Mouse (Mus musculus): ENCODE results near the gene Papola.

Gene Papola

DNA sequence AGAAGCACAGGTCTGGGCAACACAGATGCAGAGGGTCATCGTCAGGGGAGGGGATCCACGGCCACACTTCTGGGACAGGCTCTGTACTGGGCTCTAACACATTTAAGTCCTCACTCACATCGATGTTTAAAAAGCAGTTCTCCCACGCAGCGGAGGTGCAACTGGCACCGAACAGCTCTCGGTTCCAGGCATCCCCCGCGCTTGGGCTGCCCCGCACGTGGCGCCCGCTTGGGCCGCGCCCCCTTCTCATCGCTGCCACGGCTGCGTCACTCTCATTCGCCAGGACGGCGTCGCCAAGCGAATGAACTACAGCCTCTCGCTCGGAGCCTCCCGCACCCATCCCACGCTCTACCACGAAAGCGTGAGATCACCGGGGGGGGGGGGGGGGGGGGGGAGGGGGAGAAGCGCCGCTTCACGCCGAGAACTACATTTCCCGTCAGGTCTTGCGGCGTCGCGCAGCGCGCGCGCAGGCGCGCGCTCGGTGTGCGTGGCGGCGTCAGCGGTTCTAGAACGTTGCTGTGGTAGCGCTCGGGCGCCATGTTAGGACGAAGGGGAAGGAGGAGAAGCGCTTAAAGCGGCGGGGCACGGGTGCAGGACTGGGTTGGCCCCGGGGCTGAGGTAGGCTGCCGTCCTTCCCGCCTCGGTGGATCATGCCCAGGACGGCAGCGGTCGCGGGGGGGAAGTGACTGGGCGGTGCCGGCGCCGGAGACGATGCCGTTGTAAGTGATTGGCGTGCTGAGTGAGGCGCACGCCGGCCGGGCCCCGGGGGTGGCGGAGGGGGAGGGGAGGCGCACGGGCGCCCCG lies at the start of gene Papola:
Papola (plus strand) TSS at position 499 of the 804 bp plus-strand sequence.
- DNase-seq, result peak; percentile 90 to 92

DNA sequence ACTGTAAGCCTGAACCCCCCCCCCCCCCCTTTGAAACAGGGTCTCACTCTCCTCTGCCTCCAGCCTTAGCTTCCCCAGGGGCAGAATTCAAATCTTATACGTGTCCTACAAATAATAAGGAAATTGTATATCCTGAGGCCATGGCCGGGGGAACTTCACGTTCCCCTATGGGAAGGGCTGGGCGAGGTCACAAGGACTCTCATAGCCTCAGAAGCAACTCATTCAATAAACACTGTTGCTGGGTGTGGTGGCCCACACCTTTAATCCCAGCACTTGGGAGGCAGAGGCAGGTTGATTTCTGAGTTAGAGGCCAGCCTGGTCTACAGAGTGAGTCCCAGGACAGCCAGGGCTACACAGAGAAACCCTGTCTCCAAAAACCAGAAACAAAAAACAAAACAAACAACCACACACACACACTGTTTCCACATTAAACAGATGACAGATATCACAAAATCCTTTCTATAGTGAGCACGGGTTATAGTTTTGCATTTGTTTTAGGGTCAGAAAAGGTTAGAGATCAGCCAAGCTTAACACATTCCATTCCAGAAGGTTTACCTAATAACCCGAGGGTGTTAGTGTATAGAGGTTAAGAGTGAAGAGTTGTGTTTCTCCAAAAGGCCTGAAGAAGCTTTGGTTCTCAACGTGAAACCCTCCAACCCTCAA lies 49.1 kb upstream of the Papola start:
- no peak for DNase-seq

DNA sequence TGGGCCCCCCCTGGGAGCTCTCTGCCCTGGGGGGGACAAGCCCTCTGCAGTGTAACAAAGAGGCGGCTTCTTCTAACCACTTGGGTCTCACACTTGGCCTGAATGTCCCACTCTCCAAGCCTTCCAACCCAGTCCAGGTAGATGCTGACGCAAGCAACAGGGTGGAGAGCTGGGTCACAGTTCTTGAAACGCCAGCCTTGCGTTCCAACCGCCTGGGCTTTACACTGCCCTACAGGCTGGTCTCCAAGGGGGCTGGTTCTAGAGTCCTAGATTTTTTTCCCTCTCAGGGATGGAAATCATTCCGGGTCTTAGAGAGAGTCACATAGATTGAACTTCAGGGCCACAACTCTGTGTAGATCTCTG lies 48.6 kb upstream of the Papola start:
- DNase-seq, result no peak

DNA sequence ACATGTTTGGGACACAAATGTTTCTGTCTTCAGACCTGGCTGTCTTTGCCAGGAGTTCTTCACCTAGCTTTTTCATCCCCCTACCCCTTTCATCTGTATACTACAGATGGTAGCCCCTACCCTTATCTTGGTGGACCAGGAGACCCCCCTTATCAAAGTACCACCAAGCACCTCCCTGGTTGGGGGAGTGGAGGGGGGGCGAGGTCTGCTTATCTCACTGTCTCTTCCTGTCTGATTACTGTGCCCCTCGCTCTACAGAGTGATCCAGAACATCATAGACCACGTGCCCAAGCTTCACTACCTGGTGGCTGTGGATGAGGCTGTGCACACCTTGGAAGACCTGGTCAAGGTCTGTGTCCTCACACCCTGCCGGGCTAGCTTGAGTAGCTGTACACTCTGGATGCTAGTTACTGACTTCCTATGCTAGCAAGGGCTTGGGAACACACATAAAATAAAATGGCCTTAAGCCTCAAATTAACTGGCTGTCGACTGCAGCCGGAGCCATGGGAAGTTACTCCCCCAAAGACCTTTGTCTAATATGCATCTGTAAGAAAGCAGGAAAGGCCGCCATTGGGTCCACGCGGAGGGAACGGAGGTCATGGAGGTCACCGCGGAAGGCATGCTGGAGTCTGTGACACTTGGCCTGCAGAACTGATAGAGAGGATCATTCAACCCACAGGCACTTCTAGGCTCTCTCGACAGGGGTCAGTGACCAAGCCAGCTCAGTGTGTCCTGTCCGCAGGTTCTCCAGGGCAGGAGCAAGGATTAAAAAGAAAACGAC lies 46.0 kb upstream of the Papola start:
- no peak for DNase-seq

DNA sequence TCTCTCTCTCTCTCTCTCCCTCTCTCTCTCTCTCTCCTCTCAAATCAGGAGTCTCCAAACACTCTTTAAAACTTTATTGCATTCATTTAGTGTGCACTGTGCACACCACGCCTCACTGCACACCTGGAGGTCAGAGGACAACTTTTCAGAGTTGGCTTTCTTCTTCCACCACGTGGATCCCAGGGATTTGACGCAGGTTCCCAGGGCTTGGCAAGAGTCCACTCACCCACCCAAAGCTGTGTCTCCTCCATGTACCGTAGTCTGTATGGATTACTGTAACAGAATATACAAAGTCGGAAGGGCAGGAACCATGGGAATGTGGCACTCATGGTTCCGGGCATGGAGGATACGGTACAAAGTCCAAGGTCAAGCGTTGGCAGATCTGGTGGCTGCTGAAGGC lies 44.8 kb upstream of the Papola start:
- no peak for DNase-seq

DNA sequence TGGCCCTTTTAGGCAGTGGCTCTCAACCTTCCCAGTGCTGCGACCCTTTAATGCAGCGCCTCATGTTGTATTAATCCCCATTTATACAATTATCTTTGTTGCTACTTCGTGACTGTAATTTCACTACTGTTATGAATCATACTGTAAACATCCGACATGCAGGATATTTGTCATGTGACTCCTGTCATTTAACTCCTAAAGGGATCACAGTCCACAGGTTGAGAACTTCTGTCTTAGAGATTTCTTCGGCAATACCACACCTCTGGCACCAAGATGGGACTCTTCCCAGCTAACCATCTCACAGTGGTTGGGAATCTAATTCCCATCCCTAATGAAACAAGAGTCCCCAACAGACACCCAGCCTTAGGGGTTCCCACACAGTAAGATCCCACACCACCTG lies 36.4 kb upstream of the Papola start:
- DNase-seq, result no peak

DNA sequence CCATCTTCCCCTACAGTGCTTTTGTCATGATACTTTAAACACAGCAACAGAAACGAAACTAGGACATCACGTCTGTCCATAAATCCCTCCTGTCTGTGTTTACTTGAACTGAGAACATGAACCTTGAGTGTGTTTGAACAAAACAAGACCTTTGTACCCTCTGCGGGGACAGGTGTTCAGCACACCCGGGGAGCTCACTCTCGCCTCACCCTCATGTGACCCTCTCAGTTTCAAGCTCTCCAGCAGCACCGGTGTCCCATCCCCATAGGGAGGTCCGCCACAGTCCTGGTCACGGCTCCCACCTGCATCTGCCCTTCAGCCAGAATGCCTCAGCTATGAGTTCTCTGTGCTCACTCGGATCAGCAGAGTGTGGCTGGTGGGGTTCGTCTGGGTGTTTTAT lies 30.7 kb upstream of the Papola start:
- DNase-seq, result no peak

DNA sequence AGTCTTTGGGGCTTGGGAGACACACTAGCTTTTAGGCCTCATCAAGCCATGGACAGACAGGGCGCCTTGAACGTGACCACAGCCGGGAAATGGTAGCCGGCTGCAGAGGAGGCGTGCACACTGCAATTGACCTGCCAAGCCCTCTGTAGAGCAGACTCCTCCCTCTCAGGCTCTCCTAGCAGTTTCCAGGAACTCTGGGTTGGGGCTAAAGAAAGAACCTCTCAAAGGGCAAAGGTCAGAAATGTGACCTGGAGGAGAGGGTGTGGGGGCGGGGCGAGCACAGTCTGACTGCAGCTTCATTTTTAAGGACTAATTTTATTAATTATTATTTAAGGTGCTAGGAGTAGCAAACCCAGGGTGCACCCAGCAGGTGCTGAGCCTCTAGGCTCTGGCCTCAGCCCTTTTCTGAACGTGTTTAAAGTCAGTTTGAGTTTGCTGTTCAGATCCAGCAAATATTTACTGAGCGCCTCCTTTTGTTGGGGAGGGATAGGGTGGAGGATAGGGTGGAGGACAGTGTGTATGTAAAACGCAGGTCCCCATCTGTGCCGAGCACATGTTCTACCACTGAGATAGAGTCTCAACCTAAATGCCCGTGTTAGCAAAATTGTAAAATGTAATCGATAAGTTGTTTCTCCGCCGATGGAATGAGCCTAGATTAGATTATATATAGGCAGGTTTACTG lies 26.5 kb upstream of the Papola start:
- DNase-seq, result no peak

DNA sequence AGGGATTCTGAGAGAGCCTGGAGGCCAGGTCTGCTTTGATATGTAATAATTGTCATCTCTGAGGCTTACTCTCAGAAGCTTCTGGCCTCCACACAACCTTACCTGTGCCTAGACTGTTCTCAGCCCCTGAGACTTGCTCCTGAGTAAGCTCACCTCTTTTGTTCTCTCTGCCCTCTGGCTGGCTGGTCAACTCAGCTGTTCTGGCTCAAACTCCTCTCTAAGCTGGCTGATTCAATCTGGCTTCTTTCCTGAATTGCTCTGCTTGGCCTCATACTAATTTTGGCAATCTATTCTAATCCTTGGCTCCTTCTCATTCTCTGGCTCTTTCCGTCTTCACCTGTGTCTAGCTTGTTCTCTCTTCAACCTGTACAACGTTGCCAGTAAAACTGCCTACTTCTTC lies 25.6 kb upstream of the Papola start:
- DNase-seq, result no peak

DNA sequence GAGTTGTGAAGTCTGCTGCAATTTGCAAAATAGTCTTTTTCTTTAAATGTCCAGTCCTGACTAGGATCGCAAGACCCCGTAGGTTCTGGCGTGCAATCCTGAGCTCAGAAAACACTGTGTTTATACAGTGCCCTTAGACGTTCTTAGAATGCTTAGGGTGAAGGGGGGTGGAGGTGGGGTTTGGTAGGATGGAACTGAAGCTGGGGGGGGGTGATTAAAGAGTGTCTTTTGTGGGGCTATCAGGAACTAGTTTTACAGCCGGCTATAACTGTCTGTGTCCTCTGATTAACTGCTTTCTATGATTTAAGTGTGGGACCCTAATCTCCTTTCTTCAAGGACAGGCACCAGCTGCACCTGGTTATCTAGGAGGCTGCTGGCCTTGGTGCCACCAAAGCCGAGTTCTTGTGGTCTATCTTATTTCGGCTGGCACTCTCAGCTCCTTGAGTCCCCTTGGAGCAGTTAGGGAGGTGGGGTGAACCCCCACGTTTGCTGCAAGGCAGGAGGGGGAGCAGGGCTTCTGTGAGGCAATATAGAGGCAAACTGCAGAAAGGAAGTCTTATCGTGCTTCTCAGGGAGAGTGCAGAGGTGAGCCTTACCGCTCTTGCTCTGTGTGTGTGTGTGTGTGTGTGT lies 24.5 kb upstream of the Papola start:
- no peak for DNase-seq

DNA sequence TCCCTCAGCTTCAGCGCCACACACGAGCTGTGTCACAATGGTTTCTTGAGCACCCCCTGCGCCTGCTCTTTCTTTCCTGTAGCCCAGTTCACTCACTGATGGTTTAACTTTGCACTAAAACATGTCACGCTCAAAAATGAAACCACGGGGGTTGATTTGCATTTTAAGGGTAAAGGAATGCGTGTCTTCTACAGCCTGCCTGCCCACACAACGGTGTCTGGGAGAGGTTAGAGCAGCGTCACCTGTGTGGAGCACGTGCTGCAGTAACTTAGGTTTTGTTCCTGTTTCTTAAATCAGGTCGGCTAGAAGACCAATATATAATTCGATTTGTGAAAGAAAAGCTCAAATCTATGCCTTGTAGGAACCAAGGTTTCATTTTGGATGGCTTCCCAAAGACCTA lies 23.3 kb upstream of the Papola start:
- DNase-seq, result no peak

DNA sequence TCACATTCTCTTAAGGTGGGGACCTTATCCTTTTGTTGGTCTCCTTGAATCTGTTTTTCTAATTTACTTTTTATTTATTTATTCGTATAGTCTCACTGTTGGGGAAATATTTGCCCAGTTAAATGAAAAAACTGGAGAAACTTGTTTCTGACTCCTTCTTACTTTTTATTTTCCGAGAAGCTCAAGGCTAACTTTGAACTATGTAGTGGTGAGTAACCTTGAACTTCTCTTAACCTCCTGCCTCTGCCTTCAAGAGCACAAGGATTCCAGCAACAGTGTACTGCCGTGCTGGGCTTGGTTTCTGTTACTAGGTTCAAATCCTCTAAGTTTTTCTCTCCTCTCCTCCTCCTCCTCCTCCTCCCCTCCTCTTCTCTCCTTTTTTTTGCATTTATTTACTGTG lies 22.9 kb upstream of the Papola start:
- no peak for DNase-seq

DNA sequence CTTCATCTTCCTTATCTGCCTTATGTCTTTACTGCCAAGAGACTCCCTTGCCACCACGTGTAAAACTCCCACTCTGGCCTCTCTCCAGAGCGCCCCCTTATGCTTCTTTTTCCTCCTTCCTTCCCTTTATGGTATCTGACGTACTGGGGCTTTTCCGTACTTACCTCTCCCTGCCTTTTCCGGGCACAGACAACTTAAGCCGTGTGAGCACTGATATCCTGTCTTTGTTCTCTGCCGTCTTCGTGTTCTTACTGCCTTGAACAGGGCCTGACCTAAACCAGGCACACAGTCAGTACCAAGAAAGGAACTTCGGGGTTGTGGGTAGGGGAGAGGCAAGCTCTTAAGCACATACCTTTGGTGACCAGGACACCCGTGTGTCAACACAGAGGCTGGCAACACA lies 14.8 kb upstream of the Papola start:
- no peak for DNase-seq

DNA sequence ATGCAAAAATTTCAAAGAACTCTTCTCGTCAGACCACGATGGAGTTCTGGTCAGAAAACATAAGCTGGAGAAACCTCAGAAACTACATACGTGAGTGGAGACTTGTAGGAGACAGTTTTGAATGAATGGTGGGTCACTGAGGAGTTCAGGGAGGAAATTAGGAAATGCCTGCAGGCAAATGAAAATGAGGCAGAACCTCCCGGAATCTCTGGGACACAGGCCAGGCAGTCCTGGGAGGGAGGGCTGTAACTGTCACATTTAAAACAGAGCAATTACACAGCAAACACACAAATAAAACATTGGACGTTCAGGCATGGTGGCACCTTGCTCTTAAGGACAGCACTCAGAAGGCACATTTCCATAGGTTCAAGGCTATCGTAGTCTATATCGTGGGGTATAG lies 9.6 kb upstream of the Papola start:
- no peak for DNase-seq

DNA sequence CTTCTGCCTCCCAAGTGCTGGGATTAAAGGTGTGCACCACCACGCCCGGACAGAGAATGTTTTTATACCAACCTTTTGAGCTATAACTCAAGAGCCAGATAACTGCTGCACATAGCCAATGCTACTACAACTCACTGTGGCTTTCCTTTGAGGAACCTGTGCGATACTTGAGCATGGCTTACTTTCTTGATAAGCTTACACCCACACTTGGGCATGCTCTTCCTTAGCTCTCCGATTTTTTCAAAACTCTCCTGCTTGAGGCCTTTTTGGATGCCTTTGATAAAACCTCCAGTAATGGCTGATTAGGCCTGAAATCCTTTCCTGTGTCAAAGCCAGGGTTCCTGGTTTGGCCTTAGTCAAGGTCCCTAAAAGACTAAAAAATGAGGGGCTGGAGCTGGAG lies 6.8 kb upstream of the Papola start:
- DNase-seq, result no peak

DNA sequence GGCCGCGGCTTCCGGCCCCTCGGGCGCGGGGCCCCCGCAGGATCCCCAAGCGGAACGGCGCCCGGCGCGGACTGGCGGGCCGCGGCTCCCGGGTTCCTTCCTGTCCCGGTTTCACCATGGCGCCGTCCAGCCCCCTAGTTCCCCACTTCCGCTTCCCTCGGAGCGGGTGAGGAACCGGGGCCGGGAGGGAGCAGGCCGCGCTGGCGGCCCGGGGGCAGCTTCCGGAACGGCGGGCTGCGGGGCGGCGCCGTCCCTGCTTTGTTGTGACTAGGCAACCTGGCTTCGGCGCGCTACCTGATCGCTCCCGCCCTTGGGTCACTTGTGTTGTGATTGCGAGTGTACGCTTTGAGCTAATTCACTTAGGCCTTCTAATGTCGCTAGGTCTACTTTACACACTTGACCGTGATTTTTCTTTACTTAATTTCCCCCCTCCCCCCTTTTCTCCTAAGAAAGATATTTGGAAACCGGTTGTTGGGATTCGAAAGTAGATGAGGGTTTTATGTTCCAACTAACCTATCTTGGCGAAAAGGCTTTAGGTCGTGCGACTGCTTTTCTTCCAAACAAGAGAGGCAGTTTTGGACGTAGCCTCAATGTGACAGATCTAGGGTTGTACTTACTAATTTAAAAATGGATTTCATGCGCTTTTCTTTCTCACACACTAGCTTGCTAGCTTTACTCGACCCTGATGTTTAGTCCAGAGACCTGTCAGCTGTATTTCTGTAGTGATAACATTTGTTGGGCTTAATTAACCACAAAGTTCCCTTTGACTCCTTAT lies 693 bp downstream of the Papola start:
- peak in 1 of 2 experiments; percentile 76 for DNase-seq

DNA sequence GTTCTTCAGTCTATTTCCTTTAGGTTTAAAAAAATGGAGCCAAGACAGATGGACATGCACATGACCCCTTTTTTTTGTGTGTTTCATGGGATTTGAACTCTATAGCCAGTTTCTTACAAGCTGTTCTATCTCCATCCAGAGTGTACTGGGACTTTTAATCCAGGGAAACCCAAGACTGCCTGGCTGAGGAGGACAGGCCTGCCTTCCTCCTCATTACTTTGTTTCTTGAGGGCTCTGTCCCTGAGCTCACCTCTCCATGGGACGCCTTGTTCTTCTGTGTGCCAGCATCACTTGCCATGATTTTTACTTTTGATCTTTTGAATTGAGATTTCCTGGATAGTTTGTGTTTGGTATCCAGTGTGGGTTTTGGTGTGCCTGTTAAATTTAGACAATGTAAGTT lies 1.6 kb downstream of the Papola start:
- DNase-seq, result no peak

DNA sequence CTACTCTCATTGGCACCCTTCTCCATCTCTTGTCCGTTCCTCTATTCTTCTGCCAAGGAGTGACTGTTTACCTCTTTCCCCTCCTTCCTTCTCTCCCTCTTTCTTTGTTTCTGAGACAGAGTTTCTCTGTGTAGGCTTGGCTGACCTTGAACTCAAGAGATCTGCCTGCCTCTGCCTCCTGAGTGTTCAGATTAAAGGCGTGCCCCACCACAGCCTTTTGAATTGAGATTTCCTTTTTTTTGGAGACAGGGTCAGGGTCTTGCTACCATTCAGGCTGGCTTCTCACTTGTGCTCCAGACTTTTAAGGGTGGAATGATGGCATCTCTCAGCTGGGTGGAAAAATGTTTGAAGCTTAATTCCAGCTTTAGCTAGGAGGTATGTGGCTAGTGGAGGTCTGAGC lies 3.1 kb downstream of the Papola start:
- DNase-seq, result no peak

DNA sequence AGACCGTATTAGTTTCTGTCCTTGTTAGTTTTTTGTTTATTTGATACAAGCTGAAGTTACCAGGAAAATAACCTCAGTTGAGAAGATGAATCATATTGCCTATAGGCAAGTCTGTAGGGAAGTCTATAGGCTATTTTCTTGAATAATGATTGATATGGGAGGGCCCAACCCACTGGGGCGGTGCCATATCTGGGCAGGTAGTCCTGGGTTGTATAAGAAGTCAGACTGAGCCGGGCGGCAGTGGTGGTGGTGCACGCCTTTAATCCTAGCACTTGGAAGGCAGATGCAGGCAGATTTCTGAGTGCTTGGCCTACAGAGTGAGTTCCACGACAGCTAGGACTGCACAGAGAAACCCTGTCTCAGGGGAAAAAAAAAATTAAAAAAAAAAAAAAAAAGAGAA lies 5.4 kb downstream of the Papola start:
- DNase-seq, result no peak

DNA sequence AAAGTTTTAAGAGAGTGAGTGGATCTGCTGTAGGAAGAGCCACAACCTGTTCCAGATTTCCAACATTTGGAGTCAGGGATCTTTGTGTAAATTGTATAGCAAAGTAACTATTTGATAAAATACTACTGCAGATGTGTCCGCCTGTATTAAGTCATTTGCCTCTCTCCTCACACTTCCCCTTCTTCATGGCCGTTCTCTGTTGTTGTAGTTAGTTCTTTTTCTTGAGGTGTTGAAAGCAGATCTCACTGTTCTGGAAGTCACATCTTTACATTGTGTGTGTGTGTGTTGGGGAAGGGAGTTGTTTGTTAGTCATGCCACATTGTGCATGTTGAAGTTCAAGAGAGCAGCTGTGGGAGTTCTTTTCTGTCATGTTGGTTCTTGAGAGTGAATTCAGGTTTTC lies 10.4 kb downstream of the Papola start:
- DNase-seq, result no peak

DNA sequence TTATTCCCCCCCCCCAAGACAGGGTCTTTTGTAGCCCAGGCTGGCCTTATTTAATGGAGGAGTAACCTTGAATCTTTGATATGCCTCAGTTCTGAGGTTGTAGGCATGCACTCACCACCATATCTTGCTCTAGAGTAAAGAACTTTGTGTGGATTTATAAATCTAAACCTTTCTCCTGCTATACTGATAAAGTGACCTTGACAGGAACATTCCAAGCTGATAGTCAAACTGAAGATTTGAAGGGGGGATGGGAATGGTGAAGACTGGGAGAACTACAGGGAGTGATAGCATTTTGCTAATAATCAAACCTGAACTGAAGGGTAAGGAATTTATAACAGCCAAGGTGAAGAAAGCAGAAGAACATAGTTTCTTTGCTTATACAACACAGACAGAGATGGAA lies 13.5 kb downstream of the Papola start:
- no peak for DNase-seq

DNA sequence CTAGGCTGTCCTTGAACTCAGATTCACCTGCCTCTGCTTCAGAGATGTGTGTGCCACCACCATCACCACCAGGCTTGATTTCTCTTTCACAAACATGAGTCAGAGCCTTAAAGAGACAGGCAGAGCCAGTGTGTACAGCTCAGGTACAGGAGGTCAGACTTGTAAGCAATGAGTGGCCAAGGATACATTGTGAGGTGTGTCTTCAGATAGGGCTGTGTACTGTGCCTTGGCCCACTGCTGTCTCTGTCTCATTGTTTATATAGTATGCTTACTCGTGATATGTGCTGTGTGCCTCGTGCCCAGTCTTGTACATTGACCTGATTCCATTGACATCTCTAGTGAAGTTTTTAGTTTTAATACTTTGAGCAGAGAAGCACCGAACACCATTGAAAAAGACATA lies 21.3 kb downstream of the Papola start:
- no peak for DNase-seq
